Mouse (Mus musculus) brain, embryonic 14.5 days (tissue): ENCODE measurements at regions not wholly inside any gene's neighbourhood (a gene's known extent, or its start where the extent isn't known, plus 50 kb on each side); places are given as distances from the start of the nearest gene placed in this dataset.

Experiments used
- CTCF ChIP-seq: fragments of 200-500 bp; IDR thresholded peaks from 2 replicates; pipeline ENCODE4 v1.5.1; 2012; ENCODE audit warnings: inconsistent platforms, mild to moderate bottlenecking, moderate library complexity, borderline replicate concordance; ENCODE audit not compliant: insufficient read depth, insufficient read length; ENCODE audit errors: extremely low read depth
- POLR2A ChIP-seq: fragments of 200-500 bp; IDR thresholded peaks from 2 replicates; pipeline ENCODE4 v1.6.1; 2012; ENCODE audit warnings: mild to moderate bottlenecking, inconsistent platforms, borderline replicate concordance; ENCODE audit not compliant: poor library complexity, insufficient read depth, insufficient read length, severe bottlenecking; ENCODE audit errors: extremely low read depth

DNA sequence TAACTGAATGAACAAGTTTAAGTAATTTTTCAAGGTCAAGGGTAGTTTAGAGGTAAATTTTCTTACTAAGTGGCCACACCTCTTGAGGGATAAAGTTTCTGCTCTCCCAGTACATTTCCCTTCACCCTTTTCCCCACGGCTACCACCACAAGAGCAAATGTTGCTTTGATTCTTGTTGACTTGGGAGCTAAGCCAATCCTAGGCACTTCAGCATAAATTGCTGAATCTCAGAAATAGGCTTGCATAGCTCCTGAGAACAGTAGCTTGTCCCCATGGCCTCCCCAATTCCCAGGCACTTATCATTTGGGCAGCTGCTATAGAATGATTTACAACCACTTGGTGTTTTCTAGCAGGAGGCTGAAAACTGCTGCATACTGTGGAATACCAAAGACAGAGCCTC lies 510.1 kb downstream of the Grin2a start:
- TF ChIP-seq CTCF (no peak), POLR2A (no peak)
